Mouse (Mus musculus): ENCODE data around the gene Pde8b.

Pde8b gene

GRCm38 (mm10) chr13:95249511-95250456, at the start of gene Pde8b:
TSS of gene Pde8b (minus strand) at chr13:95250336.
- TF ChIP-seq NANOG (IDR thresholded peaks at IDR 0.05; ENCODE audit: borderline replicate concordance, low read length) (no peak), POU5F1 (IDR thresholded peaks at IDR 0.05; ENCODE audit: borderline replicate concordance, low read length) (no peak), CTCF (conservative IDR thresholded peaks at IDR 0.05; ENCODE audit: low read length) (no peak)
- H3K4me3 ChIP-seq (replicated peaks; ENCODE audit: low read length): peak within 1 kb of the TSS; percentile 76
- H3K36me3 ChIP-seq (ENCODE audit: insufficient read depth, low read length): no peaks in the 10 kb centered on the region
- H3K9me3 ChIP-seq (ENCODE audit: low read length): no peaks in the 10 kb centered on the region
- peaks cover 8% of the 10 kb centered on the region; the same call in 1 of the 2 replicates for H3K4me1 ChIP-seq (replicated peaks; ENCODE audit: low read depth, low read length)
- H3K27me3 ChIP-seq (ENCODE audit: insufficient read depth, low read length): peaks cover 52% of the 10 kb centered on the region

GRCm38 (mm10) chr13:95291983-95292382, 41.8 kb upstream of the Pde8b start:
- peaks cover 33% of the 10 kb centered on the region for H3K27me3 ChIP-seq (ENCODE audit: insufficient read depth, low read length)
- no peak overlapping the region for H3K4me3 ChIP-seq (replicated peaks; ENCODE audit: low read length)
- TF ChIP-seq NANOG (IDR thresholded peaks at IDR 0.05; ENCODE audit: borderline replicate concordance, low read length) (peak; percentile 68; the same call in 1 of the 2 replicates), CTCF (conservative IDR thresholded peaks at IDR 0.05; ENCODE audit: low read length) (no peak)
- no peaks in the 10 kb centered on the region for H3K9me3 ChIP-seq (ENCODE audit: low read length)
- no peaks in the 10 kb centered on the region for H3K36me3 ChIP-seq (ENCODE audit: insufficient read depth, low read length)
- peaks cover 11% of the 10 kb centered on the region for H3K4me1 ChIP-seq (replicated peaks; ENCODE audit: low read depth, low read length)

- TF ChIP-seq POU5F1 (IDR thresholded peaks at IDR 0.05; ENCODE audit: borderline replicate concordance, low read length) (no peak), CTCF (conservative IDR thresholded peaks at IDR 0.05; ENCODE audit: low read length) (no peak), NANOG (IDR thresholded peaks at IDR 0.05; ENCODE audit: borderline replicate concordance, low read length) (no peak)
- no peaks in the 10 kb centered on the region for H3K36me3 ChIP-seq (ENCODE audit: insufficient read depth, low read length)
These were observed 37.9 kb upstream of the Pde8b start for GRCm38 (mm10) chr13:95288027-95288426.

GRCm38 (mm10) chr13:95286989-95287388, 36.9 kb upstream of the Pde8b start:
- Histone ChIP-seq H3K36me3 (ENCODE audit: insufficient read depth, low read length) (no peaks in the 10 kb centered on the region), H3K4me3 (replicated peaks; ENCODE audit: low read length) (no peak overlapping the region), H3K4me1 (replicated peaks; ENCODE audit: low read depth, low read length) (peaks cover 5% of the 10 kb centered on the region; the same call in 1 of the 2 replicates), H3K27me3 (ENCODE audit: insufficient read depth, low read length) (peaks cover 29% of the 10 kb centered on the region), H3K9me3 (ENCODE audit: low read length) (no peaks in the 10 kb centered on the region)
- TF ChIP-seq CTCF (conservative IDR thresholded peaks at IDR 0.05; ENCODE audit: low read length) (peak; percentile 63), NANOG (IDR thresholded peaks at IDR 0.05; ENCODE audit: borderline replicate concordance, low read length) (no peak)

More at GRCm38 (mm10) chr13:95288027-95288426, 37.9 kb upstream of the Pde8b start:
- Histone ChIP-seq H3K9me3 (ENCODE audit: low read length) (no peaks in the 10 kb centered on the region), H3K4me1 (replicated peaks; ENCODE audit: low read depth, low read length) (peaks cover 11% of the 10 kb centered on the region), H3K27me3 (ENCODE audit: insufficient read depth, low read length) (peaks cover 29% of the 10 kb centered on the region), H3K4me3 (replicated peaks; ENCODE audit: low read length) (no peak overlapping the region)

GRCm38 (mm10) chr13:95281740-95282673, 31.9 kb upstream of the Pde8b start:
- Histone ChIP-seq H3K9me3 (ENCODE audit: low read length) (no peaks in the 10 kb centered on the region), H3K36me3 (ENCODE audit: insufficient read depth, low read length) (no peaks in the 10 kb centered on the region), H3K27me3 (ENCODE audit: insufficient read depth, low read length) (no peaks in the 10 kb centered on the region), H3K4me1 (replicated peaks; ENCODE audit: low read depth, low read length) (0 out of 2 replicates have a peak, but pooled peaks cover 5% of the 10 kb centered on the region), H3K4me3 (replicated peaks; ENCODE audit: low read length) (no peak overlapping the region)
- TF ChIP-seq NANOG (IDR thresholded peaks at IDR 0.05; ENCODE audit: borderline replicate concordance, low read length) (no peak), CTCF (conservative IDR thresholded peaks at IDR 0.05; ENCODE audit: low read length) (no peak), POU5F1 (IDR thresholded peaks at IDR 0.05; ENCODE audit: borderline replicate concordance, low read length) (no peak)

- H3K27me3 ChIP-seq (ENCODE audit: insufficient read depth, low read length): no peaks in the 10 kb centered on the region
- no peak for TF ChIP-seq CTCF (conservative IDR thresholded peaks at IDR 0.05; ENCODE audit: low read length)
- TF ChIP-seq NANOG (IDR thresholded peaks at IDR 0.05; ENCODE audit: borderline replicate concordance, low read length): no peak
- TF ChIP-seq POU5F1 (IDR thresholded peaks at IDR 0.05; ENCODE audit: borderline replicate concordance, low read length): no peak
- H3K4me3 ChIP-seq (replicated peaks; ENCODE audit: low read length): no peak overlapping the region
- no peaks in the 10 kb centered on the region for H3K36me3 ChIP-seq (ENCODE audit: insufficient read depth, low read length)
- 0 out of 2 replicates have a peak, but pooled peaks cover 5% of the 10 kb centered on the region for H3K4me1 ChIP-seq (replicated peaks; ENCODE audit: low read depth, low read length)
- no peaks in the 10 kb centered on the region for H3K9me3 ChIP-seq (ENCODE audit: low read length)
These were observed 28.4 kb upstream of the Pde8b start for GRCm38 (mm10) chr13:95278426-95279025.

- no peaks in the 10 kb centered on the region for H3K4me1 ChIP-seq (replicated peaks; ENCODE audit: low read depth, low read length)
- TF ChIP-seq POU5F1 (IDR thresholded peaks at IDR 0.05; ENCODE audit: borderline replicate concordance, low read length) (no peak), NANOG (IDR thresholded peaks at IDR 0.05; ENCODE audit: borderline replicate concordance, low read length) (no peak)
These were observed 14.6 kb upstream of the Pde8b start for GRCm38 (mm10) chr13:95264691-95265090.

More at GRCm38 (mm10) chr13:95264691-95265090, 14.6 kb upstream of the Pde8b start:
- Histone ChIP-seq H3K4me3 (replicated peaks; ENCODE audit: low read length) (no peak overlapping the region), H3K27me3 (ENCODE audit: insufficient read depth, low read length) (peaks cover 9% of the 10 kb centered on the region), H3K9me3 (ENCODE audit: low read length) (no peaks in the 10 kb centered on the region), H3K36me3 (ENCODE audit: insufficient read depth, low read length) (no peaks in the 10 kb centered on the region)
